Mouse (Mus musculus): ENCODE measurements around the gene Rnf150. TPM values are rescaled to one million over a fixed set of nuclear protein-coding genes. Genes with fewer than 3 reads are reported as not detected.

Gene Rnf150
- polyA plus RNA-seq, 1 experiment from 2014 or later = 0.17 TPM

GRCm38 (mm10) chr8:82896796-82897195, 33.6 kb downstream of the Rnf150 start:
- Histone ChIP-seq H3K27me3 (replicated peaks) (no peaks in the 10 kb centered on the region), H3K36me3 (no peaks in the 10 kb centered on the region), H3K9ac (no peak overlapping the region), H3K4me2 (no peak overlapping the region), H3K27ac (no peak overlapping the region), H3K4me1 (no peaks in the 10 kb centered on the region), H3K9me3 (replicated peaks) (no peaks in the 10 kb centered on the region), H3K4me3 (no peak overlapping the region)
- ATAC-seq = no peak
- 58% methylated on average over 2 of the region's 2 CpGs for WGBS (ENCODE audit: insufficient replicate concordance)

- no peak overlapping the region for H3K9ac ChIP-seq
- H3K9me3 ChIP-seq (replicated peaks) = no peaks in the 10 kb centered on the region
- H3K27ac ChIP-seq = no peak overlapping the region
- no peaks in the 10 kb centered on the region for H3K27me3 ChIP-seq (replicated peaks)
- no peak for ATAC-seq
- H3K4me2 ChIP-seq = no peak overlapping the region
- H3K4me3 ChIP-seq = no peak overlapping the region
- H3K4me1 ChIP-seq = no peaks in the 10 kb centered on the region
- WGBS (ENCODE audit: insufficient replicate concordance) = 74% methylated on average over 3 of the region's 3 CpGs
- H3K36me3 ChIP-seq = no peaks in the 10 kb centered on the region
Measured at GRCm38 (mm10) chr8:82897628-82898458, 34.7 kb downstream of the Rnf150 start.

- H3K9ac ChIP-seq = no peak overlapping the region
- 72% methylated on average over 8 of the region's 8 CpGs for WGBS (ENCODE audit: insufficient replicate concordance)
- ATAC-seq = no peak
- no peaks in the 10 kb centered on the region for H3K4me1 ChIP-seq
- no peak overlapping the region for H3K27ac ChIP-seq
- H3K27me3 ChIP-seq (replicated peaks) = no peaks in the 10 kb centered on the region
- H3K4me3 ChIP-seq = no peak overlapping the region
- no peak overlapping the region for H3K4me2 ChIP-seq
- H3K36me3 ChIP-seq = no peaks in the 10 kb centered on the region
- no peaks in the 10 kb centered on the region for H3K9me3 ChIP-seq (replicated peaks)
Measured at GRCm38 (mm10) chr8:82898459-82898841, 35.3 kb downstream of the Rnf150 start.

- no peaks in the 10 kb centered on the region for H3K9me3 ChIP-seq (replicated peaks)
- no peak overlapping the region for H3K4me3 ChIP-seq
- H3K4me1 ChIP-seq = no peaks in the 10 kb centered on the region
- no peaks in the 10 kb centered on the region for H3K27me3 ChIP-seq (replicated peaks)
- no peak overlapping the region for H3K9ac ChIP-seq
- no peak overlapping the region for H3K27ac ChIP-seq
- H3K4me2 ChIP-seq = no peak overlapping the region
- no peak for ATAC-seq
- 61% methylated on average over 4 of the region's 4 CpGs for WGBS (ENCODE audit: insufficient replicate concordance)
- H3K36me3 ChIP-seq = no peaks in the 10 kb centered on the region
Measured at GRCm38 (mm10) chr8:82900958-82901357, 37.8 kb downstream of the Rnf150 start.

- H3K4me2 ChIP-seq = no peak overlapping the region
- no peak overlapping the region for H3K4me3 ChIP-seq
- H3K27me3 ChIP-seq (replicated peaks) = no peaks in the 10 kb centered on the region
- no peak for ATAC-seq
- no peaks in the 10 kb centered on the region for H3K9me3 ChIP-seq (replicated peaks)
- H3K36me3 ChIP-seq = no peaks in the 10 kb centered on the region
- no peak overlapping the region for H3K27ac ChIP-seq
- 83% methylated on average over 12 of the region's 12 CpGs for WGBS (ENCODE audit: insufficient replicate concordance)
- no peak overlapping the region for H3K9ac ChIP-seq
- no peaks in the 10 kb centered on the region for H3K4me1 ChIP-seq
Measured at GRCm38 (mm10) chr8:82901549-82902138, 38.5 kb downstream of the Rnf150 start.

- no peak overlapping the region for H3K27ac ChIP-seq
- no peaks in the 10 kb centered on the region for H3K36me3 ChIP-seq
- no peak overlapping the region for H3K9ac ChIP-seq
- no peak for ATAC-seq
- 33% methylated on average over 3 of the region's 3 CpGs for WGBS (ENCODE audit: insufficient replicate concordance)
- H3K4me1 ChIP-seq = no peaks in the 10 kb centered on the region
- H3K4me2 ChIP-seq = no peak overlapping the region
- no peaks in the 10 kb centered on the region for H3K9me3 ChIP-seq (replicated peaks)
- H3K4me3 ChIP-seq = no peak overlapping the region
- no peaks in the 10 kb centered on the region for H3K27me3 ChIP-seq (replicated peaks)
Measured at GRCm38 (mm10) chr8:82903497-82903896, 40.3 kb downstream of the Rnf150 start.

GRCm38 (mm10) chr8:82907271-82907670, 44.1 kb downstream of the Rnf150 start:
- Histone ChIP-seq H3K4me2 (no peak overlapping the region), H3K4me1 (no peaks in the 10 kb centered on the region), H3K9ac (no peak overlapping the region), H3K27me3 (replicated peaks) (no peaks in the 10 kb centered on the region), H3K27ac (no peak overlapping the region), H3K9me3 (replicated peaks) (no peaks in the 10 kb centered on the region), H3K4me3 (no peak overlapping the region), H3K36me3 (no peaks in the 10 kb centered on the region)
- no peak for ATAC-seq
- 77% methylated on average over 3 of the region's 3 CpGs for WGBS (ENCODE audit: insufficient replicate concordance)

GRCm38 (mm10) chr8:82911436-82911835, 48.3 kb downstream of the Rnf150 start:
- no peaks in the 10 kb centered on the region for H3K36me3 ChIP-seq
- no peak overlapping the region for H3K27ac ChIP-seq
- H3K4me3 ChIP-seq = no peak overlapping the region
- H3K4me2 ChIP-seq = no peak overlapping the region
- no peaks in the 10 kb centered on the region for H3K9me3 ChIP-seq (replicated peaks)
- no peak for ATAC-seq
- no peaks in the 10 kb centered on the region for H3K27me3 ChIP-seq (replicated peaks)
- H3K4me1 ChIP-seq = no peaks in the 10 kb centered on the region
- H3K9ac ChIP-seq = no peak overlapping the region

- ATAC-seq = no peak
- WGBS (ENCODE audit: insufficient replicate concordance) = 61% methylated on average over 4 of the region's 4 CpGs
- H3K4me2 ChIP-seq = no peak overlapping the region
Measured at GRCm38 (mm10) chr8:82912282-82912681, 49.1 kb downstream of the Rnf150 start.

GRCm38 (mm10) chr8:82914543-82914942, 51.4 kb downstream of the Rnf150 start:
- Histone ChIP-seq H3K4me2 (no peak overlapping the region), H3K36me3 (no peaks in the 10 kb centered on the region), H3K4me3 (no peak overlapping the region), H3K27me3 (replicated peaks) (no peaks in the 10 kb centered on the region), H3K4me1 (peaks cover 11% of the 10 kb centered on the region; the same call in 1 of the 2 replicates), H3K9ac (no peak overlapping the region), H3K27ac (no peak overlapping the region), H3K9me3 (replicated peaks) (no peaks in the 10 kb centered on the region)
- 79% methylated on average over 3 of the region's 3 CpGs for WGBS (ENCODE audit: insufficient replicate concordance)
- ATAC-seq = no peak

More at GRCm38 (mm10) chr8:82912282-82912681, 49.1 kb downstream of the Rnf150 start:
- H3K4me1 ChIP-seq = peaks cover 4% of the 10 kb centered on the region; the same call in 1 of the 2 replicates
- H3K36me3 ChIP-seq = no peaks in the 10 kb centered on the region
- H3K27ac ChIP-seq = no peak overlapping the region
- H3K9ac ChIP-seq = no peak overlapping the region
- H3K4me3 ChIP-seq = no peak overlapping the region
- H3K27me3 ChIP-seq (replicated peaks) = no peaks in the 10 kb centered on the region
- H3K9me3 ChIP-seq (replicated peaks) = no peaks in the 10 kb centered on the region

GRCm38 (mm10) chr8:82916851-82917539, 53.8 kb downstream of the Rnf150 start:
- no peaks in the 10 kb centered on the region for H3K27me3 ChIP-seq (replicated peaks)
- no peak overlapping the region for H3K27ac ChIP-seq
- peaks cover 11% of the 10 kb centered on the region; the same call in 1 of the 2 replicates for H3K4me1 ChIP-seq
- no peak overlapping the region for H3K4me3 ChIP-seq
- H3K9me3 ChIP-seq (replicated peaks) = no peaks in the 10 kb centered on the region
- H3K9ac ChIP-seq = no peak overlapping the region
- no peaks in the 10 kb centered on the region for H3K36me3 ChIP-seq
- ATAC-seq = no peak
- no peak overlapping the region for H3K4me2 ChIP-seq
- WGBS (ENCODE audit: insufficient replicate concordance) = 10% methylated on average over 1 of the region's 1 CpGs

All from liver, embryonic 12.5 days (tissue).